Mouse (Mus musculus) MEL (cell line): Measurements from ENCODE around the gene Hist1h2ak.

Experiments
- MXI1 ChIP-seq: IDR thresholded peaks from 2 replicates; pipeline ENCODE4 v1.6.1; 2011; ENCODE audit warnings: mild to moderate bottlenecking, low read depth, low read length, improper control_type of control experiment
- TCF12 ChIP-seq: IDR thresholded peaks from 2 replicates; pipeline ENCODE4 v1.6.1; 2014; ENCODE audit warnings: low read depth, mild to moderate bottlenecking, inconsistent platforms, low read length, improper control_type of control experiment, moderate library complexity

DNA sequence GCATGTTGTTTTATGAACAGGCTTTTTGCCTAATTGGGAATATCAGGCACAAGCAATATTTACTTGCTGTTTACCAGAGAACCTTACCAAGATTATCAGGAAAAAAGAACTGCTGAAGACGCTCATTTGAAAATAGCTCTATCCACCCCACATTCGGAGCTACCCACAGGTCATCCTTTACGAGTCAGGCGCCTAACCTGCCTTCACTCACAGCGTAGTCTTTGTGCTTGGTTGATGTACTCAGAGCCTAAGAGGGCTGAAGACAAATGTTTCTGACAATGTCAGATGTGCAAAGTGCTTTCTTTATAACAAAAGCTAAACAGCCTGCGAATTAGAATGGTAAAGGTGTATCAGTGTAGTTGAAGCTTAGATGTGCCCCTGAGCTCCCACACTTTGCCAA is 30.7 kb upstream of the Hist1h2ak start:
- no peak for TF ChIP-seq TCF12
- no peak for TF ChIP-seq MXI1
